Comparison of ENCODE assay signal across 7 mouse cellular contexts in the genomic region with DNA sequence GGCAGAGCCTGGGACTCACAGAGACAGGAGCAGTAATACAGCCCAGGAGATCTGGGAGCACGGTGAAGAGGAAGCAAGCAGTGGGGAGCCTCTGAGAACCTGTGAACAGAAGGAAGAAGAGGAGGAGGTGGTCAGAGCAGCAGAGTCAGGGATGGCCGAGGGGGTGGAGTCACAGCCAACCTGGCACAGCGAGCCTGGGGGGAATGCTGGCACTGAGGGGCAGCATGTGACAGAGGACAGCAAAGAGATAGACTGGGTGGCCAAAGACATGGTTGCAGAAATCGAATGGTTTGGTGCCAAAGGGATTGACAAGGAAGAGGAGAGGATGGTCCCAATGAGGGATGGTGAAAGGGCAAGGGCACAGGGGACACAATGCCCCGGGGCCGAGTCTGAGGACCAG. TPM values are rescaled to one million over a fixed set of nuclear protein-coding genes. Genes with fewer than 3 reads are reported as not detected.
A peak's percentile ranks its signal among the peaks of the same experiment; 100 is the strongest.
DNase-seq lines count a peak whose midpoint lies in the region; ATAC-seq lines count a peak whose summit lies in the region.

TSS of gene Cln3 (minus strand) at position 101 of the 400 bp plus-strand sequence.

- peaks cover 53% of the 10 kb centered on the region for H3K27me3 ChIP-seq in forebrain, embryonic 10.5 days (ENCODE audit: poor library complexity, severe bottlenecking)
- H3K27me3 ChIP-seq in hindbrain, embryonic 14.5 days (ENCODE audit: control insufficient read depth, insufficient read depth, low read length) = peaks cover 6% of the 10 kb centered on the region; the same call in 1 of the 2 replicates
- no peaks in the 10 kb centered on the region for H3K27me3 ChIP-seq in liver, embryonic 16.5 days (ENCODE audit: control insufficient read depth, insufficient read depth, low read depth, low read length)

- no peak within 1 kb of the TSS for H3K9ac ChIP-seq in hindbrain, embryonic 14.5 days
- no peak within 1 kb of the TSS for H3K9ac ChIP-seq in liver, embryonic 16.5 days (ENCODE audit: low read depth, low read length)

- DNase-seq in thymus, postnatal 0 days (ENCODE audit: low spot score) = no peak
- no peak for DNase-seq in thymus, postnatal 25 days
- DNase-seq in forebrain, embryonic 10.5 days (ENCODE audit: extremely low spot score, low spot score) = no peak
- no peak for DNase-seq in hindbrain, embryonic 14.5 days (ENCODE audit: low spot score)
- DNase-seq in cerebellum, adult 8-10 months = no peak
- DNase-seq in cerebellum, postnatal 14 days = no peak

- no peak for ATAC-seq in hindbrain, embryonic 14.5 days (ENCODE audit: low FRiP score)
- ATAC-seq in liver, embryonic 16.5 days (ENCODE audit: low read depth) = no peak

- H3K4me3 ChIP-seq in forebrain, embryonic 10.5 days = no peak within 1 kb of the TSS
- H3K4me3 ChIP-seq in hindbrain, embryonic 14.5 days (replicated peaks; ENCODE audit: low read length) = no peak within 1 kb of the TSS
- peak within 1 kb of the TSS; percentile 27 for H3K4me3 ChIP-seq in liver, embryonic 16.5 days (ENCODE audit: low read depth, low read length)

- 74% methylated on average over 6 of the region's 6 CpGs for WGBS in forebrain, embryonic 10.5 days
- WGBS in hindbrain, embryonic 14.5 days = 80% methylated on average over 6 of the region's 6 CpGs
- WGBS in liver, embryonic 16.5 days (ENCODE audit: insufficient replicate concordance) = 50% methylated on average over 6 of the region's 6 CpGs

- H3K36me3 ChIP-seq in forebrain, embryonic 10.5 days (replicated peaks) = 0 out of 2 replicates have a peak, but pooled peaks cover 3% of the 10 kb centered on the region
- no peaks in the 10 kb centered on the region for H3K36me3 ChIP-seq in hindbrain, embryonic 14.5 days (replicated peaks; ENCODE audit: control insufficient read depth, insufficient read depth)
- no peaks in the 10 kb centered on the region for H3K36me3 ChIP-seq in liver, embryonic 16.5 days (ENCODE audit: control insufficient read depth, insufficient read depth)

- H3K9me3 ChIP-seq in forebrain, embryonic 10.5 days = no peaks in the 10 kb centered on the region
- no peaks in the 10 kb centered on the region for H3K9me3 ChIP-seq in hindbrain, embryonic 14.5 days (ENCODE audit: control insufficient read depth, low read length)
- H3K9me3 ChIP-seq in liver, embryonic 16.5 days (replicated peaks; ENCODE audit: control insufficient read depth, low read length) = no peaks in the 10 kb centered on the region

- peaks cover 35% of the 10 kb centered on the region for H3K4me1 ChIP-seq in forebrain, embryonic 10.5 days
- H3K4me1 ChIP-seq in hindbrain, embryonic 14.5 days (replicated peaks; ENCODE audit: control insufficient read depth, insufficient read depth, low read length) = peaks cover 15% of the 10 kb centered on the region; the same call in 1 of the 2 replicates
- H3K4me1 ChIP-seq in liver, embryonic 16.5 days (ENCODE audit: control insufficient read depth, low read depth, low read length) = peaks cover 5% of the 10 kb centered on the region; the same call in 1 of the 2 replicates

- no peak within 1 kb of the TSS for H3K4me2 ChIP-seq in hindbrain, embryonic 14.5 days (replicated peaks)
- H3K4me2 ChIP-seq in liver, embryonic 16.5 days (ENCODE audit: low read depth, low read length) = 0 out of 2 replicates have a peak within 1 kb of the TSS, but pooled peaks have one; percentile 1

- H3K27ac ChIP-seq in forebrain, embryonic 10.5 days = no peak within 1 kb of the TSS
- H3K27ac ChIP-seq in hindbrain, embryonic 14.5 days = no peak within 1 kb of the TSS
- H3K27ac ChIP-seq in liver, embryonic 16.5 days (ENCODE audit: low read length) = peak within 1 kb of the TSS; percentile 30; the same call in 1 of the 2 replicates

RNA-seq across cellular contexts. Expression of gene Cln3, which starts in this region (rescaled TPM):
- 28.2 and 30.2 TPM in 2 replicates for polyA plus RNA-seq in thymus, postnatal 0 days (2015; fragmentation: Nextera tagmentation; extraction: Ambion mirVana)
- 20.7 and 25.8 TPM in 2 replicates for polyA plus RNA-seq in forebrain, embryonic 10.5 days (2016; fragmentation: Nextera tagmentation; extraction: Ambion mirVana)
- polyA plus RNA-seq in hindbrain, embryonic 14.5 days (2014; fragmentation: Nextera tagmentation; extraction: Ambion mirVana) = 24.7 and 24.8 TPM in 2 replicates
- 11.7 and 11.9 TPM in 2 replicates for polyA plus RNA-seq in liver, embryonic 16.5 days (2015; fragmentation: Nextera tagmentation; extraction: Ambion mirVana)
